Mouse (Mus musculus): ENCODE measurements around the gene Prkcb. TPM values are rescaled to one million over a fixed set of nuclear protein-coding genes. Genes with fewer than 3 reads are reported as not detected.

The Prkcb gene
- polyA plus RNA-seq, 1 experiment from 2014 or later = 139 TPM

GRCm38 (mm10) chr7:122404571-122405393, 116.2 kb downstream of the Prkcb start:
- H3K9me3 ChIP-seq (ENCODE audit: control insufficient read depth, low read length) = no peaks in the 10 kb centered on the region
- peaks cover 29% of the 10 kb centered on the region for H3K4me1 ChIP-seq (ENCODE audit: control insufficient read depth, insufficient read depth, low read depth, low read length)
- WGBS = 3% methylated on average over 21 of the region's 21 CpGs
- peak overlapping the region; percentile 42 for H3K4me2 ChIP-seq (ENCODE audit: low read length)
- ATAC-seq = peak; percentile 94
- H3K27ac ChIP-seq (ENCODE audit: low read depth, low read length) = peak overlapping the region; percentile 83
- H3K27me3 ChIP-seq (replicated peaks; ENCODE audit: control insufficient read depth, insufficient read depth, low read length) = no peaks in the 10 kb centered on the region
- H3K9ac ChIP-seq (ENCODE audit: low read depth, low read length) = peak overlapping the region; percentile 47; the same call in 1 of the 2 replicates
- no peak overlapping the region for H3K4me3 ChIP-seq (ENCODE audit: low read length)
- no peaks in the 10 kb centered on the region for H3K36me3 ChIP-seq (ENCODE audit: control insufficient read depth, insufficient read depth, low read length)

- H3K27ac ChIP-seq (ENCODE audit: low read depth, low read length) = no peak overlapping the region
- 0 out of 2 replicates have a peak overlapping the region, but pooled peaks have one; percentile 9 for H3K9ac ChIP-seq (ENCODE audit: low read depth, low read length)
- WGBS = 26% methylated on average over 13 of the region's 13 CpGs
- H3K4me2 ChIP-seq (ENCODE audit: low read length) = no peak overlapping the region; the same call in 1 of the 2 replicates
- no peaks in the 10 kb centered on the region for H3K9me3 ChIP-seq (ENCODE audit: control insufficient read depth, low read length)
- H3K27me3 ChIP-seq (replicated peaks; ENCODE audit: control insufficient read depth, insufficient read depth, low read length) = no peaks in the 10 kb centered on the region
- no peak for ATAC-seq
- no peaks in the 10 kb centered on the region for H3K36me3 ChIP-seq (ENCODE audit: control insufficient read depth, insufficient read depth, low read length)
- H3K4me3 ChIP-seq (ENCODE audit: low read length) = no peak overlapping the region
- peaks cover 29% of the 10 kb centered on the region for H3K4me1 ChIP-seq (ENCODE audit: control insufficient read depth, insufficient read depth, low read depth, low read length)
Measured at GRCm38 (mm10) chr7:122406625-122407024, 118.1 kb downstream of the Prkcb start.

GRCm38 (mm10) chr7:122409945-122410344, 121.4 kb downstream of the Prkcb start:
- H3K4me1 ChIP-seq (ENCODE audit: control insufficient read depth, insufficient read depth, low read depth, low read length) = peaks cover 13% of the 10 kb centered on the region
- no peak overlapping the region for H3K9ac ChIP-seq (ENCODE audit: low read depth, low read length)
- 79% methylated on average over 6 of the region's 6 CpGs for WGBS
- ATAC-seq = no peak
- H3K9me3 ChIP-seq (ENCODE audit: control insufficient read depth, low read length) = no peaks in the 10 kb centered on the region
- H3K27ac ChIP-seq (ENCODE audit: low read depth, low read length) = no peak overlapping the region
- no peaks in the 10 kb centered on the region for H3K36me3 ChIP-seq (ENCODE audit: control insufficient read depth, insufficient read depth, low read length)
- no peaks in the 10 kb centered on the region for H3K27me3 ChIP-seq (replicated peaks; ENCODE audit: control insufficient read depth, insufficient read depth, low read length)
- no peak overlapping the region for H3K4me2 ChIP-seq (ENCODE audit: low read length)
- H3K4me3 ChIP-seq (ENCODE audit: low read length) = no peak overlapping the region

GRCm38 (mm10) chr7:122410873-122411272, 122.3 kb downstream of the Prkcb start:
- no peak for ATAC-seq
- H3K36me3 ChIP-seq (ENCODE audit: control insufficient read depth, insufficient read depth, low read length) = no peaks in the 10 kb centered on the region
- 85% methylated on average over 3 of the region's 3 CpGs for WGBS
- H3K27ac ChIP-seq (ENCODE audit: low read depth, low read length) = no peak overlapping the region
- peaks cover 9% of the 10 kb centered on the region for H3K4me1 ChIP-seq (ENCODE audit: control insufficient read depth, insufficient read depth, low read depth, low read length)
- no peaks in the 10 kb centered on the region for H3K9me3 ChIP-seq (ENCODE audit: control insufficient read depth, low read length)
- no peak overlapping the region for H3K4me2 ChIP-seq (ENCODE audit: low read length)
- no peak overlapping the region for H3K4me3 ChIP-seq (ENCODE audit: low read length)
- no peaks in the 10 kb centered on the region for H3K27me3 ChIP-seq (replicated peaks; ENCODE audit: control insufficient read depth, insufficient read depth, low read length)
- H3K9ac ChIP-seq (ENCODE audit: low read depth, low read length) = no peak overlapping the region

GRCm38 (mm10) chr7:122413231-122413630, 124.7 kb downstream of the Prkcb start:
- no peak for ATAC-seq

GRCm38 (mm10) chr7:122414146-122414545, 125.6 kb downstream of the Prkcb start:
- H3K4me3 ChIP-seq (ENCODE audit: low read length) = no peak overlapping the region
- peaks cover 3% of the 10 kb centered on the region; the same call in 1 of the 2 replicates for H3K4me1 ChIP-seq (ENCODE audit: control insufficient read depth, insufficient read depth, low read depth, low read length)
- ATAC-seq = no peak
- no peak overlapping the region for H3K9ac ChIP-seq (ENCODE audit: low read depth, low read length)
- H3K27ac ChIP-seq (ENCODE audit: low read depth, low read length) = no peak overlapping the region
- 86% methylated on average over 10 of the region's 10 CpGs for WGBS
- H3K4me2 ChIP-seq (ENCODE audit: low read length) = no peak overlapping the region
- H3K9me3 ChIP-seq (ENCODE audit: control insufficient read depth, low read length) = no peaks in the 10 kb centered on the region
- no peaks in the 10 kb centered on the region for H3K27me3 ChIP-seq (replicated peaks; ENCODE audit: control insufficient read depth, insufficient read depth, low read length)
- no peaks in the 10 kb centered on the region for H3K36me3 ChIP-seq (ENCODE audit: control insufficient read depth, insufficient read depth, low read length)

More at GRCm38 (mm10) chr7:122413231-122413630, 124.7 kb downstream of the Prkcb start:
- Histone ChIP-seq H3K4me1 (ENCODE audit: control insufficient read depth, insufficient read depth, low read depth, low read length) (peaks cover 3% of the 10 kb centered on the region; the same call in 1 of the 2 replicates), H3K36me3 (ENCODE audit: control insufficient read depth, insufficient read depth, low read length) (no peaks in the 10 kb centered on the region), H3K27me3 (replicated peaks; ENCODE audit: control insufficient read depth, insufficient read depth, low read length) (no peaks in the 10 kb centered on the region), H3K9ac (ENCODE audit: low read depth, low read length) (no peak overlapping the region), H3K4me3 (ENCODE audit: low read length) (no peak overlapping the region), H3K4me2 (ENCODE audit: low read length) (no peak overlapping the region), H3K9me3 (ENCODE audit: control insufficient read depth, low read length) (no peaks in the 10 kb centered on the region), H3K27ac (ENCODE audit: low read depth, low read length) (no peak overlapping the region)
- 88% methylated on average over 6 of the region's 6 CpGs for WGBS

- Histone ChIP-seq H3K4me3 (ENCODE audit: low read length) (no peak overlapping the region), H3K4me2 (ENCODE audit: low read length) (no peak overlapping the region), H3K27ac (ENCODE audit: low read depth, low read length) (no peak overlapping the region), H3K36me3 (ENCODE audit: control insufficient read depth, insufficient read depth, low read length) (no peaks in the 10 kb centered on the region), H3K27me3 (replicated peaks; ENCODE audit: control insufficient read depth, insufficient read depth, low read length) (no peaks in the 10 kb centered on the region), H3K9me3 (ENCODE audit: control insufficient read depth, low read length) (no peaks in the 10 kb centered on the region), H3K4me1 (ENCODE audit: control insufficient read depth, insufficient read depth, low read depth, low read length) (peaks cover 3% of the 10 kb centered on the region; the same call in 1 of the 2 replicates), H3K9ac (ENCODE audit: low read depth, low read length) (no peak overlapping the region)
- no peak for ATAC-seq
- WGBS = 77% methylated on average over 6 of the region's 6 CpGs
Measured at GRCm38 (mm10) chr7:122414608-122415007, 126.1 kb downstream of the Prkcb start.

GRCm38 (mm10) chr7:122415387-122415786, 126.8 kb downstream of the Prkcb start:
- ATAC-seq = no peak
- H3K9me3 ChIP-seq (ENCODE audit: control insufficient read depth, low read length) = no peaks in the 10 kb centered on the region
- no peaks in the 10 kb centered on the region for H3K27me3 ChIP-seq (replicated peaks; ENCODE audit: control insufficient read depth, insufficient read depth, low read length)
- no peak overlapping the region for H3K4me3 ChIP-seq (ENCODE audit: low read length)
- WGBS = 87% methylated on average over 9 of the region's 9 CpGs
- H3K4me1 ChIP-seq (ENCODE audit: control insufficient read depth, insufficient read depth, low read depth, low read length) = peaks cover 3% of the 10 kb centered on the region; the same call in 1 of the 2 replicates
- H3K9ac ChIP-seq (ENCODE audit: low read depth, low read length) = no peak overlapping the region
- H3K4me2 ChIP-seq (ENCODE audit: low read length) = no peak overlapping the region
- no peaks in the 10 kb centered on the region for H3K36me3 ChIP-seq (ENCODE audit: control insufficient read depth, insufficient read depth, low read length)
- H3K27ac ChIP-seq (ENCODE audit: low read depth, low read length) = no peak overlapping the region

GRCm38 (mm10) chr7:122415904-122416303, 127.4 kb downstream of the Prkcb start:
- 40% methylated on average over 12 of the region's 12 CpGs for WGBS
- H3K9me3 ChIP-seq (ENCODE audit: control insufficient read depth, low read length) = no peaks in the 10 kb centered on the region
- H3K27me3 ChIP-seq (replicated peaks; ENCODE audit: control insufficient read depth, insufficient read depth, low read length) = no peaks in the 10 kb centered on the region
- no peak overlapping the region; the same call in 1 of the 2 replicates for H3K9ac ChIP-seq (ENCODE audit: low read depth, low read length)
- no peaks in the 10 kb centered on the region for H3K36me3 ChIP-seq (ENCODE audit: control insufficient read depth, insufficient read depth, low read length)
- no peak overlapping the region for H3K4me2 ChIP-seq (ENCODE audit: low read length)
- peak; percentile 45; the same call in 1 of the 2 replicates for ATAC-seq
- no peak overlapping the region for H3K27ac ChIP-seq (ENCODE audit: low read depth, low read length)
- peaks cover 3% of the 10 kb centered on the region; the same call in 1 of the 2 replicates for H3K4me1 ChIP-seq (ENCODE audit: control insufficient read depth, insufficient read depth, low read depth, low read length)
- H3K4me3 ChIP-seq (ENCODE audit: low read length) = no peak overlapping the region
